Mouse (Mus musculus): Measurements from ENCODE around the gene Cwf19l1.

DNA sequence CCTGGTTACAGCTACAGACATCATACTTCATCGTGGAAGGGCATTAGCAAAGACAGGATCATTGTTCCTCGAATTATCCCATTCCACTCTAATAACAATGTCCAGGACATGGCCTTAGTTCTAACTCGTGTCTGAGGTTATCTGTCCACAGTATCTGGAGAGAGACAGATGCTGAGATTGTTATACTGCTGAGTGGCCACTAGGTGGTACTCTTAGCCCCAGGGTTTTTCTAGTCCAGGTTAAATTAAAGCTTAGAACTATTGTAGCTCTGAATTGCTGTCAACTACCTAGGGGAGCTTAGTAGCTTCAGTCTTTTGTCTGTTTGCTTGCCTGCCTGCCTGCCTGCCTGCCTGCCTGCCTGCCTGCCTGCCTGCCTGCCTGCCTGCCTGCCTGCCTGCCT, 25.8 kb upstream of the Cwf19l1 start:
- no peak for TF ChIP-seq CTCF (IDR thresholded peaks at IDR 0.05; ENCODE audit: control insufficient read depth, insufficient read depth, insufficient read length)
- no peak for TF ChIP-seq CEBPB (IDR thresholded peaks at IDR 0.05; ENCODE audit: low read depth)
- no peak for TF ChIP-seq USF1 (IDR thresholded peaks at IDR 0.05; ENCODE audit: low read depth)
- no peak for TF ChIP-seq MAX (IDR thresholded peaks at IDR 0.05)
- no peak for TF ChIP-seq FOSL1 (IDR thresholded peaks at IDR 0.05; ENCODE audit: insufficient read depth, low read length, poor library complexity, severe bottlenecking)

Data from C2C12 (cell line).